Comparison of ENCODE assay signal across 8 mouse cellular contexts in genomic region chr1:132391580-132392022, GRCm38 (mm10). TPM values are rescaled to one million over a fixed set of nuclear protein-coding genes. Genes with fewer than 3 reads are reported as not detected.
DNase-seq lines count a peak whose midpoint lies in the region; ATAC-seq and TF ChIP-seq lines count a peak whose summit lies in the region.

No protein-coding gene starts in this region.

- H3K4me2 ChIP-seq in kidney, embryonic 15.5 days, result peak overlapping the region; percentile 84
- H3K4me2 ChIP-seq in liver, embryonic 14.5 days (ENCODE audit: low read depth), result peak overlapping the region; percentile 93
- peak overlapping the region; percentile 78 for H3K4me2 ChIP-seq in neural tube, embryonic 12.5 days (replicated peaks)
- H3K4me2 ChIP-seq in stomach, embryonic 16.5 days (ENCODE audit: low read depth, low read length), result peak overlapping the region; percentile 89

- peak; percentile 93 for ATAC-seq in kidney, embryonic 15.5 days (replicated peaks; ENCODE audit: low FRiP score)
- peak; percentile 78 for ATAC-seq in liver, embryonic 14.5 days (ENCODE audit: insufficient read depth)
- peak; percentile 95 for ATAC-seq in neural tube, embryonic 12.5 days (ENCODE audit: low FRiP score, low read depth)
- peak; percentile 93 for ATAC-seq in stomach, embryonic 16.5 days (ENCODE audit: insufficient read depth, low FRiP score)

- intact Hi-C loops in heart, adult 2 months (cut with DNase I), result loop anchor here (1.0 to 5.0 kb wide), 3 partner anchors 26 to 79 kb away; partner anchors contain the start of gene Dstyk

- H3K4me3 ChIP-seq in heart, adult 2 months, result peak overlapping the region; percentile 86
- H3K4me3 ChIP-seq in kidney, embryonic 15.5 days (replicated peaks), result peak overlapping the region; percentile 80
- peak overlapping the region; percentile 66 to 95 for H3K4me3 ChIP-seq in liver, embryonic 14.5 days (ENCODE audit: insufficient read depth in 1 of 2, low read depth in 2 of 2, low read length in 2 of 2)
- H3K4me3 ChIP-seq in neural tube, embryonic 12.5 days, result peak overlapping the region; percentile 77
- peak overlapping the region; percentile 71 for H3K4me3 ChIP-seq in stomach, embryonic 16.5 days (replicated peaks; ENCODE audit: low read length)

- peak overlapping the region; percentile 87 for H3K27ac ChIP-seq in heart, adult 2 months
- peak overlapping the region; percentile 78 for H3K27ac ChIP-seq in kidney, embryonic 15.5 days
- peak overlapping the region; percentile 97 for H3K27ac ChIP-seq in liver, embryonic 14.5 days
- peak overlapping the region; percentile 75 for H3K27ac ChIP-seq in neural tube, embryonic 12.5 days
- peak overlapping the region; percentile 63 for H3K27ac ChIP-seq in stomach, embryonic 16.5 days (ENCODE audit: low read length)

- peak overlapping the region; percentile 77 for H3K9ac ChIP-seq in heart, adult 2 months (ENCODE audit: low read depth, low read length)
- H3K9ac ChIP-seq in kidney, embryonic 15.5 days, result peak overlapping the region; percentile 84
- peak overlapping the region; percentile 83 for H3K9ac ChIP-seq in liver, embryonic 14.5 days (replicated peaks)
- H3K9ac ChIP-seq in neural tube, embryonic 12.5 days, result peak overlapping the region; percentile 96
- peak overlapping the region; percentile 90 for H3K9ac ChIP-seq in stomach, embryonic 16.5 days (ENCODE audit: low read length)

- H3K9me3 ChIP-seq in kidney, embryonic 15.5 days (replicated peaks), result no peaks in the 10 kb centered on the region
- H3K9me3 ChIP-seq in liver, embryonic 14.5 days (ENCODE audit: control insufficient read depth, low read length), result no peaks in the 10 kb centered on the region
- H3K9me3 ChIP-seq in neural tube, embryonic 12.5 days, result no peaks in the 10 kb centered on the region
- H3K9me3 ChIP-seq in stomach, embryonic 16.5 days (replicated peaks; ENCODE audit: control insufficient read depth, low read length), result no peaks in the 10 kb centered on the region

- no peaks in the 10 kb centered on the region for H3K79me2 ChIP-seq in heart, adult 2 months (replicated peaks; ENCODE audit: control insufficient read depth, insufficient read depth, low read length)

- DNase-seq in left cerebral cortex, adult 18-20 months (ENCODE audit: low spot score in 2 of 2), result peak; percentile 71 to 77
- DNase-seq in left cerebral cortex, adult 11 months (ENCODE audit: low spot score), result no peak
- peak; percentile 83 for DNase-seq in embryo, embryonic 9.5 days (ENCODE audit: extremely low spot score)
- peak; percentile 87 to 89 for DNase-seq in heart, adult 2 months
- peak in 2 of 3 experiments; percentile 56 to 58 for DNase-seq in liver, embryonic 14.5 days (ENCODE audit: low read depth in 3 of 3, low spot score in 3 of 3)

- H3K4me1 ChIP-seq in heart, adult 2 months (ENCODE audit: control insufficient read depth, insufficient read depth, low read length), result peaks cover 7% of the 10 kb centered on the region
- H3K4me1 ChIP-seq in kidney, embryonic 15.5 days, result peaks cover 40% of the 10 kb centered on the region
- H3K4me1 ChIP-seq in liver, embryonic 14.5 days (replicated peaks; ENCODE audit: control insufficient read depth in 2 of 2, insufficient read depth in 2 of 2, low read length in 1 of 2), result peaks cover 9 to 23% of the 10 kb centered on the region in 2 experiments; a peak in 3 of 4 replicates
- H3K4me1 ChIP-seq in neural tube, embryonic 12.5 days, result peaks cover 33% of the 10 kb centered on the region
- peaks cover 25% of the 10 kb centered on the region for H3K4me1 ChIP-seq in stomach, embryonic 16.5 days (ENCODE audit: control insufficient read depth, insufficient read depth, low read length)

- TF ChIP-seq EP300 in heart, adult 2 months (IDR thresholded peaks at IDR 0.05; ENCODE audit: insufficient read depth, low read depth, low read length), result no peak
- no peak for TF ChIP-seq EP300 in liver, embryonic 14.5 days (IDR thresholded peaks at IDR 0.05; ENCODE audit: low read depth)

- TF ChIP-seq POLR2A in heart, adult 2 months (IDR thresholded peaks at IDR 0.05; ENCODE audit: insufficient read depth, low read depth, low read length), result peak; percentile 73

- 2% methylated on average over 46 of the region's 54 CpGs for WGBS in heart, adult 2 months
- under 1% methylated on average over 53 of the region's 54 CpGs for WGBS in kidney, embryonic 15.5 days
- 1% methylated on average over 44 of the region's 54 CpGs for WGBS in liver, embryonic 14.5 days (ENCODE audit: insufficient replicate concordance)
- under 1% methylated on average over 54 of the region's 54 CpGs for WGBS in neural tube, embryonic 12.5 days
- WGBS in stomach, embryonic 16.5 days, result 2% methylated on average over 31 of the region's 54 CpGs

- no peaks in the 10 kb centered on the region for H3K27me3 ChIP-seq in heart, adult 2 months (ENCODE audit: control insufficient read depth, insufficient read depth, low read length)
- no peaks in the 10 kb centered on the region for H3K27me3 ChIP-seq in kidney, embryonic 15.5 days
- H3K27me3 ChIP-seq in liver, embryonic 14.5 days (ENCODE audit: control insufficient read depth, insufficient read depth, low read length), result peaks cover 3% of the 10 kb centered on the region; the same call in 1 of the 2 replicates
- no peaks in the 10 kb centered on the region for H3K27me3 ChIP-seq in neural tube, embryonic 12.5 days (replicated peaks)
- H3K27me3 ChIP-seq in stomach, embryonic 16.5 days (ENCODE audit: control insufficient read depth, insufficient read depth, low read length), result no peaks in the 10 kb centered on the region

- no peak for TF ChIP-seq CTCF in heart, adult 2 months (IDR thresholded peaks at IDR 0.05)
- TF ChIP-seq CTCF in liver, embryonic 14.5 days (IDR thresholded peaks at IDR 0.05; ENCODE audit: low read depth), result no peak

- peaks cover 2% of the 10 kb centered on the region; the same call in 1 of the 2 replicates for H3K36me3 ChIP-seq in heart, adult 2 months (ENCODE audit: control insufficient read depth, insufficient read depth, low read length)
- no peaks in the 10 kb centered on the region for H3K36me3 ChIP-seq in kidney, embryonic 15.5 days
- peaks cover 2% of the 10 kb centered on the region for H3K36me3 ChIP-seq in liver, embryonic 14.5 days (replicated peaks; ENCODE audit: control insufficient read depth, insufficient read depth, low read depth)
- H3K36me3 ChIP-seq in neural tube, embryonic 12.5 days, result no peaks in the 10 kb centered on the region
- no peaks in the 10 kb centered on the region for H3K36me3 ChIP-seq in stomach, embryonic 16.5 days (ENCODE audit: control insufficient read depth, insufficient read depth, low read length)

RNA-seq across cellular contexts. Expression of gene Tmcc2, which starts 0.5 kb away (rescaled TPM):
- 100 to 1,000 TPM; 204 to 205 TPM for total RNA-seq in left cerebral cortex, adult 18-20 months (2021)
- total RNA-seq in heart, adult 2 months (2021), result 10 to 100 TPM; 21.9 to 25.4 TPM
- 17.5 and 19.4 TPM in 2 replicates for polyA plus RNA-seq in heart, adult 2 months (2012; rRNA removed)
- 11.9 and 15.5 TPM in 2 replicates for polyA plus RNA-seq in kidney, embryonic 15.5 days (2015; fragmentation: Nextera tagmentation; extraction: Ambion mirVana)
- polyA plus RNA-seq in liver, embryonic 14.5 days (2012; rRNA removed), result 327 and 335 TPM in 2 replicates
- 285 and 306 TPM in 2 replicates for polyA plus RNA-seq in liver, embryonic 14.5 days (2014; fragmentation: Nextera tagmentation; extraction: Ambion mirVana)
- polyA plus RNA-seq in neural tube, embryonic 12.5 days (2016; fragmentation: Nextera tagmentation; extraction: Ambion mirVana), result 38.0 and 42.4 TPM in 2 replicates
- 25.5 and 28.3 TPM in 2 replicates for polyA plus RNA-seq in stomach, embryonic 16.5 days (2015; fragmentation: Nextera tagmentation; extraction: Ambion mirVana)

RNA-seq across cellular contexts. Expression of gene Dstyk, which starts 25.8 kb away (rescaled TPM):
- total RNA-seq in left cerebral cortex, adult 18-20 months (2021), result 10 to 100 TPM; 44.3 to 45.2 TPM
- 10 to 100 TPM; 14.6 to 16.0 TPM for total RNA-seq in heart, adult 2 months (2021)
- polyA plus RNA-seq in heart, adult 2 months (2012; rRNA removed), result 8.9 and 24.1 TPM in 2 replicates
- polyA plus RNA-seq in kidney, embryonic 15.5 days (2015; fragmentation: Nextera tagmentation; extraction: Ambion mirVana), result 15.2 and 15.5 TPM in 2 replicates
- polyA plus RNA-seq in liver, embryonic 14.5 days (2012; rRNA removed), result 3.3 and 4.0 TPM in 2 replicates
- 3.6 TPM in 2 replicates for polyA plus RNA-seq in liver, embryonic 14.5 days (2014; fragmentation: Nextera tagmentation; extraction: Ambion mirVana)
- 12.3 and 12.6 TPM in 2 replicates for polyA plus RNA-seq in neural tube, embryonic 12.5 days (2016; fragmentation: Nextera tagmentation; extraction: Ambion mirVana)
- polyA plus RNA-seq in stomach, embryonic 16.5 days (2015; fragmentation: Nextera tagmentation; extraction: Ambion mirVana), result 11.6 and 12.3 TPM in 2 replicates
